Mouse (Mus musculus): ENCODE results near the gene Olfr699. TPM values are rescaled to one million over a fixed set of nuclear protein-coding genes. Genes with fewer than 3 reads are reported as not detected.
A peak's percentile ranks its signal among the peaks of the same experiment; 100 is the strongest.
"Not testable (repeated sequence)": the region's sequence is repeated elsewhere in the genome, so short reads cannot be mapped to it uniquely, and the experiment has no call there.

Olfr699 gene
- total RNA-seq (2015) (not detected in 2 replicates), total RNA-seq (2017) (not detected in 2 replicates)

DNA sequence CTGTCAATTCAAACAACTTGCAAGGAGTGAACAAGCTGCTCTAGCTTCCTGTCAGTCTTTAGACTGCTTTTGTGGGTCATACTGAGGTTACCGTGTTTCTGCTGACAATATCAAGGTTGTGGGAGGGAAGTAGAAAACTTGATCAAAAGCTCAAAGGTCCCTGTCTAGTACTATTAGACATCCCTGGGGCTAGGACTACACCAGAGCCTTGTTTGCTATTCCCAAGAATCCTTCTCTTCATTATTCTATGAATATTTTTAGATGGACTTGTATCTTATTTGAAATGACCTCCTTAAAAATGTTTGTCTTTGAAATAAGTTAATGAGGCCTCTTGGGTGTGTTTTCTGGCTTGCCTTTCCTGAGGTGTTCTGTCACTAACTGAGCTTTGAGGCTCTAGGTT, at the start of gene Olfr699:
Gene Olfr699, minus strand, starts transcription at position 101 of the 400 bp plus-strand sequence.
- ATAC-seq (replicated peaks; ENCODE audit: poor library complexity): no peak

- ATAC-seq (replicated peaks; ENCODE audit: poor library complexity): no peak
Measured at GRCm38 (mm10) chr7:106833793-106834192, 40.8 kb upstream of the Olfr699 start, which contains the start of gene Olfr702. Gene Olfr702, minus strand, starts transcription at chr7:106833893.

- ATAC-seq (replicated peaks; ENCODE audit: poor library complexity): no peak; the same call in 1 of the 2 replicates
Measured at GRCm38 (mm10) chr7:106818414-106818813, 25.4 kb upstream of the Olfr699 start.

DNA sequence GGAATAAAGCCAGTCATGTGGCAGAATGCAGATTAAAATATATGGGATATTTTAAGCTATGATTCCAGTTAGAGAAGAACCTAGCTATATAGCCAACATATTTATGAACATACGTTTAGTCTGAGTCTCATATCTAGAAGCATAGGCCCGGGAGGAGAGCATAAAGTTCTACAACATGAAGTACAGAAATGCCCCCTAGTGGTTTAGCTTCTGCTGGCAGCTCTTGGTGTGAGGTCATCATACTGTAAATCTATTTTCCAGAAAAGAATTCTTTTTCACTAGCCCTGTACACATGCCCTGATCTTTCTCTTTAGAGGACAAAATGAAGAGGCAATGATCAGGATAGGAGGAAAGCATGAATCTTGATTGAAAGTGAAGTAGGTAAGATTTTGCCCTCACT, 22.8 kb upstream of the Olfr699 start:
- peak; percentile 89 for ATAC-seq (replicated peaks; ENCODE audit: poor library complexity)

GRCm38 (mm10) chr7:106813829-106814228, 20.8 kb upstream of the Olfr699 start, which contains the start of gene Olfr701:
Gene Olfr701, plus strand, starts transcription at chr7:106814129.
- ATAC-seq (replicated peaks; ENCODE audit: poor library complexity): no peak; the same call in 1 of the 2 replicates

DNA sequence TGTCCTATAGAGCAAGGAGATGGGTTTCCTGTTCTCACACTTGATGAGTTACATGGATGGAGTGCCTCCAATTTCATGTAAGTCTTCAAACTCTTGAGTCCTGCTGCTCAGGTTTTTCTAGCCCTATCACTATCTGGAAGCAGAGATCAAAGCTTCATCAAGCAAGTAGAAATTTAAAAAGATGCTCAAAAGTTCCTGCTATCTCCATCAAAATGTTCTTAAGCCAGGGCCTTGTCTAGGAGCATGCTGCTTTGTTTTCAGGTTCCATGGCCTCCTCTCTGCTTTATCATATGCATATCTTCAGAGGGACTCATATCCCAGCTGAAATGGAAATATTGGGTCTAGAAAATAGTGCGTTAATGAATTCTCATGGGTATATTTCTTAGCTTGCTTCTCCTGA, 15.7 kb upstream of the Olfr699 start, which contains the start of gene Olfr700:
Gene Olfr700, minus strand, starts transcription at position 101 of the 400 bp plus-strand sequence.
- ATAC-seq (replicated peaks; ENCODE audit: poor library complexity): no peak

DNA sequence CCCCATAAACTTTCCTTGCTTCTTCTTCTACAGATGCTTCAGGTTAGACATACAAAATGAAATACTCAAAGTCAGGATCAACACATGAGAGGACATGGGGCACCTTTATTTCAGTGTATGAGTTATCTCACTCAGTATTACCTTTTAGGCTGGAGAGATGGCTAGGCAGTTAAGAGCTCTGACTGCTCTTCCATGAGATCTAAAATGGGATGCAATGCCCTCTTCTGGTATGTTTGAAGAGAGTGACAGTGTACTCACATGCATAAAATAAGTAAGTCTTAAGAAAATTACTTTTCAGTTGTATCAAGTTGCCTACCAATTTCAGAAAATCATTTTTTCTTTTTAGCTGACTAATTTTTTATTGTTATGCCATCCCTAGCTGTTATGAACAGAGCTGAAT, 4.7 kb downstream of the Olfr699 start:
- peak; percentile 50; the same call in 1 of the 2 replicates for ATAC-seq (replicated peaks; ENCODE audit: poor library complexity)

DNA sequence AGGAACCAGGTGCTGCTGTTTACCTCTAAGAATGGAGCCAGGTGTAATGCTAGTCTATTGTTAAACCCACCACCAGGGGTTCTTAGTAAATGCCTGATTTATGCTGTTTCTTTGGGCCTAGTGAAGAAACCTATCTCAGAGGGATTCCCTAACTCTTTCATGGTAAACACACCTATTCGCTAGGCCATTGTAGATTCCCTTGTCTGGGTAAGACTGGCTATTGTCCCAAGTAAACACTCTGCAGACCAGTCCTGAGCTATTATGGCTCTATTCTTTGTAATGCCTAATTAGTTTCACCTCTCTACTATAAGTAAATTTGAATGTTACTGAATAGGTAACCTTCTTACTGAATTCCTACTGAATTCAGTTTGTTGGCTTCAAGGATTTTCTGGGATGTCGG, 32.0 kb downstream of the Olfr699 start:
- ATAC-seq (replicated peaks; ENCODE audit: poor library complexity): not testable (repeated sequence)

DNA sequence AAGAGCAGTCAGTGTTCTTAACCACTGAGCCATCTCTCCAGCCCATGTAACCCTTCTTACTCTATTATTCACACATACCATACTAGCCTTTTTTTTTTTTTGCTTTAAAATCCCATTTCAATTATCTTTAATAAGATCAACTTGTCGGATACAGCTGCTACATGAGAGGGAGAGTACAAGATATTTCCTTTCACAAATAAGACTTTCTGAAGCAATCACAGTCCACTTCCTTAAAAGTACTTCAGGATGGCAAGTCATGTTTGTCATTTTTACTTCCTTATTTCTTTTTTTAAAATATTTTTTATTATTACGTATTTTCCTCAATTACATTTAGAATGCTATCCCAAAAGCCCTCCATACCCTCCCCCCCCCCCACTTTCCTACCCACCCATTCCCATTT, 34.2 kb downstream of the Olfr699 start:
- ATAC-seq (replicated peaks; ENCODE audit: poor library complexity): peak; percentile 94

GRCm38 (mm10) chr7:106755297-106755696, 37.7 kb downstream of the Olfr699 start, which contains the start of gene Olfr698:
Gene Olfr698, minus strand, starts transcription at chr7:106755397.
- ATAC-seq (replicated peaks; ENCODE audit: poor library complexity): no peak

DNA sequence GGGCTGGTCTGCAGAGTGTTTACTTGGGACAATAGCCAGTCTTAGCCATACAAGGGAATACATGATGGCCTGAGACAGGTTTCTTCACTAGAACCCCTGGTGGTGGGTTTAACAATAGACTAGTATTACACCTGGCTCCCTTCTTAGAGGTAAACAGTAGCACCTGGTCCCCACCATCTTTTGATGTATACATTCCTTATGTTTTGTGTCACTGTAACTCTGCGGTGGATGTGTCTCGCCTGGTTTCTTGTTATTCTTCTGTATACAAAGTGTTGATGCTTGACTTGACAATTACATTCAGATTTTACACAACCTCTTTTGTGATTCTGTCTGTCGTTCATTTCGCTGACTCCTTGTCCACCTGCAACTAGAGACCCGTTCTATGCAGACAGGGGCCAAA, 47.2 kb downstream of the Olfr699 start:
- no peak for ATAC-seq (replicated peaks; ENCODE audit: poor library complexity)

DNA sequence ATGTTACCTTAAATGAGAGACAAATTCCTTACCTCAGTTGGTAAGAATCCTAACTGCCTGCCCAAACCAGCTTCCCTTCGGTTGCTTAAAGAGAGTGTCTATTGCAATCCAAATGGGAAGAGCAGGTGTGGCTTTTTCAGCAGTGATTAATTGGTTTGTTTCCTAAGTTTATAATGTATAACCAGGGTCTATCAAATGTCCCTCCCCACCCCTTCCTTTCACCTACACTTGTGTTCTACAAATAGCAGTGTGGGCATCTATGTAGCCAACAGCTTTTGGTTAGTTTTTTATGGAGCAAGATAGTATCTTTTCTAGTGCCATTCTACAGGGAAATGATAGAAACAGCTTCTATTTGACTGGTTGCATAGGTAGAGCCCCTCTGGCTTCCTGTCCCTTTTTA, 50.7 kb downstream of the Olfr699 start, which contains the start of gene Olfr697:
Gene Olfr697, minus strand, starts transcription at position 101 of the 400 bp plus-strand sequence.
- no peak for ATAC-seq (replicated peaks; ENCODE audit: poor library complexity)

Other genes with a start within 250 kb of the Olfr699 start
- gene Olfr693, start 112.6 kb downstream of the Olfr699 start, total RNA-seq (2015): not detected in 2 replicates
- gene Olfr693, start 112.6 kb downstream of the Olfr699 start, total RNA-seq (2017): not detected in 2 replicates
- gene Olfr694, start 101.4 kb downstream of the Olfr699 start, total RNA-seq (2015): not detected in 2 replicates
- not detected in 2 replicates for gene Olfr694, start 101.4 kb downstream of the Olfr699 start, total RNA-seq (2017)
- 0.05 TPM in 1 of 2 replicates, not detected in the other for gene Olfr695, start 76.8 kb downstream of the Olfr699 start, total RNA-seq (2015)
- gene Olfr695, start 76.8 kb downstream of the Olfr699 start, total RNA-seq (2017): not detected in 2 replicates
- not detected in 2 replicates for gene Olfr697, start 50.8 kb downstream of the Olfr699 start, total RNA-seq (2015)
- not detected in 2 replicates for gene Olfr697, start 50.8 kb downstream of the Olfr699 start, total RNA-seq (2017)
- not detected in 2 replicates for gene Olfr698, start 37.8 kb downstream of the Olfr699 start, total RNA-seq (2015)
- not detected in 2 replicates for gene Olfr698, start 37.8 kb downstream of the Olfr699 start, total RNA-seq (2017)
- not detected in 2 replicates for gene Olfr700, start 15.6 kb upstream of the Olfr699 start, total RNA-seq (2015)
- gene Olfr700, start 15.6 kb upstream of the Olfr699 start, total RNA-seq (2017): not detected in 2 replicates
- gene Olfr701, start 20.9 kb upstream of the Olfr699 start, total RNA-seq (2015): not detected in 2 replicates
- not detected in 2 replicates for gene Olfr701, start 20.9 kb upstream of the Olfr699 start, total RNA-seq (2017)
- not detected in 2 replicates for gene Olfr702, start 40.7 kb upstream of the Olfr699 start, total RNA-seq (2015)
- not detected in 2 replicates for gene Olfr702, start 40.7 kb upstream of the Olfr699 start, total RNA-seq (2017)
- gene Olfr703, start 50.2 kb upstream of the Olfr699 start, total RNA-seq (2015): not detected in 2 replicates
- gene Olfr703, start 50.2 kb upstream of the Olfr699 start, total RNA-seq (2017): not detected in 2 replicates
- gene Olfr704, start 70.0 kb upstream of the Olfr699 start, total RNA-seq (2015): not detected in 2 replicates
- gene Olfr704, start 70.0 kb upstream of the Olfr699 start, total RNA-seq (2017): not detected in 2 replicates
- not detected in 2 replicates for gene Olfr705, start 83.7 kb upstream of the Olfr699 start, total RNA-seq (2015)
- not detected in 2 replicates for gene Olfr705, start 83.7 kb upstream of the Olfr699 start, total RNA-seq (2017)
- gene Olfr706, start 95.0 kb upstream of the Olfr699 start, total RNA-seq (2015): not detected in 2 replicates
- gene Olfr706, start 95.0 kb upstream of the Olfr699 start, total RNA-seq (2017): not detected in 2 replicates
- gene Olfr707, start 108.0 kb upstream of the Olfr699 start, total RNA-seq (2015): not detected in 2 replicates
- not detected in 2 replicates for gene Olfr707, start 108.0 kb upstream of the Olfr699 start, total RNA-seq (2017)
- not detected in 2 replicates for gene Olfr1532-ps1, start 114.8 kb upstream of the Olfr699 start, total RNA-seq (2015)
- not detected in 2 replicates for gene Olfr1532-ps1, start 114.8 kb upstream of the Olfr699 start, total RNA-seq (2017)
- gene Olfr709-ps1, start 139.0 kb upstream of the Olfr699 start, total RNA-seq (2015): 0.02 TPM in 1 of 2 replicates, not detected in the other
- gene Olfr709-ps1, start 139.0 kb upstream of the Olfr699 start, total RNA-seq (2017): not detected in 2 replicates
- not detected in 2 replicates for gene Olfr710, start 155.1 kb upstream of the Olfr699 start, total RNA-seq (2015)
- gene Olfr710, start 155.1 kb upstream of the Olfr699 start, total RNA-seq (2017): not detected in 2 replicates
- not detected in 2 replicates for gene Olfr6, start 170.7 kb upstream of the Olfr699 start, total RNA-seq (2015)
- gene Olfr6, start 170.7 kb upstream of the Olfr699 start, total RNA-seq (2017): not detected in 2 replicates
- not detected in 2 replicates for gene Olfr711, start 182.3 kb upstream of the Olfr699 start, total RNA-seq (2015)
- not detected in 2 replicates for gene Olfr711, start 182.3 kb upstream of the Olfr699 start, total RNA-seq (2017)
- gene Olfr2, start 212.9 kb upstream of the Olfr699 start, total RNA-seq (2015): not detected in 2 replicates
- gene Olfr2, start 212.9 kb upstream of the Olfr699 start, total RNA-seq (2017): not detected in 2 replicates
- not detected in 2 replicates for gene Olfr713, start 238.0 kb upstream of the Olfr699 start, total RNA-seq (2015)
- not detected in 2 replicates for gene Olfr713, start 238.0 kb upstream of the Olfr699 start, total RNA-seq (2017)